Mouse (Mus musculus): Measurements from ENCODE around the gene Ctxn2. TPM values are rescaled to one million over a fixed set of nuclear protein-coding genes. Genes with fewer than 3 reads are reported as not detected.
"Not testable (repeated sequence)": the region's sequence is repeated elsewhere in the genome, so short reads cannot be mapped to it uniquely, and the experiment has no call there.

Gene Ctxn2
- polyA plus RNA-seq (2015; fragmentation: Nextera tagmentation; extraction: Ambion mirVana), result not detected in 2 replicates

DNA sequence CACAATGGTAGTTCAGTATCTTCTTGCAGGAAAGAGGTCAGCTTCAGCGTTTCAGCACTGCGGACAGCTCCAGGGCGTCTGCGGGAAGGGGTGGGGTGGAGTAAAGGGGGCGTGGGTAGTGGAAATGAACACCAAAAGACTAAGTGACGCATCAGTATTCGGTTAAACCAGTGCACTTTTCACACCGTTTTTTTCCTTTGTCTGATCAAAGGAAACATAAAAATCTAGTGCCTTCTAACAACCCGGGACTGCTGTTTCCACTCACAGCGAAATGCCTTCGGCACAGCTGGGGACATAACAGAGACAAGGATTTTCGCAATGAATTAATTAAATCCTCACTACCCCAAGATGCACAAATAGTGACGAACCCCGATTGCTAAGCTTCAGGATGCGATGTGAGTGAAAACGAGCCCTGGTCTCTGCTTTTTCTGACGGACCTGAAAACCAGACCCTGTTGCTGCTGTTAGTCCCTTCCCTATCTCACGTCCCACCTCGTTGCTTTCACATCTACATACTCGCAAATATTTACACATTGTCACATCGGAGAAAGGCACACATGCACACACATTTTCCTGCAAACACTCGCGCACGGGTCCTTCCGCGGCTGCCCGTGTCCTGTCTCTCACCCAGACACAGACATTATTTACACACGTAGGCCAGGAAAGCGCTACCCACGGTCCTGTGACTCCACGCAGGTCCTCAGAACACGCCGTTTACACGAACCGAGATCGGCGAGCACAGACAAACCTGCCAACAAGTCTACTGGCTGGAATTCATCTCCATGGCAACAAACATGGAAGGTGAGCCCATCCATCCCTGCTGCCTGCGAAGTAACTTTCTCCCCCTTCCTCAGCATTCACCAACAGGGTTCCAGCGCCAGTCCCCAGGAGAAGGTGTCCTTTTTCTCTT, at the start of gene Ctxn2:
Ctxn2 (plus strand) TSS at position 790 of the 909 bp plus-strand sequence.
- H3K9ac ChIP-seq, result no peak within 1 kb of the TSS
- H3K4me2 ChIP-seq, result peak within 1 kb of the TSS; percentile 76
- H3K27ac ChIP-seq, result no peak within 1 kb of the TSS
- H3K9me3 ChIP-seq (replicated peaks), result no peaks in the 10 kb centered on the region
- ATAC-seq (replicated peaks; ENCODE audit: insufficient number of reproducible peaks, insufficient read depth, low FRiP score, low read depth), result no peak
- peak within 1 kb of the TSS; percentile 40 for H3K4me3 ChIP-seq
- WGBS, result 2% methylated on average over 39 of the region's 39 CpGs
- no peaks in the 10 kb centered on the region; the same call in 1 of the 2 replicates for H3K27me3 ChIP-seq
- H3K4me1 ChIP-seq (replicated peaks), result peaks cover 7% of the 10 kb centered on the region
- no peaks in the 10 kb centered on the region for H3K36me3 ChIP-seq

DNA sequence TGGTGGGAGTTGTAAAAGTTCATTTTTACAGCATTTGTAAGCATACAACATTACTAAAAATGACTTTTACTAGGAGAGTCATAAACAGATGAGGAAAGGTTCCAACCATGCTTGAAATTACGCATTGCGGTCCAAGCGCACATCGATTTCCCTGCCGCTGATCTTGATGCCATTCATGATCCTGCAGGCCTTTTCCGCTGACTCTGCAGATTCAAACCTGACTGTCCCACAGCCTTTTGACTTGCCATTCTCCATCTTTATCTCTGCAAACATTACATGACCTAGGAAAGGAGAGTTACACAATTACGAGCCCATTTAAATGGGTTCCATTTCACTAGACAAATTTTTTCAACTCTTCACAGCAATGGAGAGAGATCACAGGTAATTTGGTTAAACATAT, 47.7 kb upstream of the Ctxn2 start:
- no peaks in the 10 kb centered on the region for H3K9me3 ChIP-seq (replicated peaks)
- H3K36me3 ChIP-seq, result peaks cover 20% of the 10 kb centered on the region; the same call in 1 of the 2 replicates
- no peak overlapping the region for H3K27ac ChIP-seq
- no peak overlapping the region for H3K4me3 ChIP-seq
- no peak for ATAC-seq (replicated peaks; ENCODE audit: insufficient number of reproducible peaks, insufficient read depth, low FRiP score, low read depth)
- H3K27me3 ChIP-seq, result no peaks in the 10 kb centered on the region
- no peak overlapping the region for H3K9ac ChIP-seq
- H3K4me1 ChIP-seq (replicated peaks), result no peaks in the 10 kb centered on the region
- 96% methylated on average over 7 of the region's 7 CpGs for WGBS
- H3K4me2 ChIP-seq, result no peak overlapping the region

DNA sequence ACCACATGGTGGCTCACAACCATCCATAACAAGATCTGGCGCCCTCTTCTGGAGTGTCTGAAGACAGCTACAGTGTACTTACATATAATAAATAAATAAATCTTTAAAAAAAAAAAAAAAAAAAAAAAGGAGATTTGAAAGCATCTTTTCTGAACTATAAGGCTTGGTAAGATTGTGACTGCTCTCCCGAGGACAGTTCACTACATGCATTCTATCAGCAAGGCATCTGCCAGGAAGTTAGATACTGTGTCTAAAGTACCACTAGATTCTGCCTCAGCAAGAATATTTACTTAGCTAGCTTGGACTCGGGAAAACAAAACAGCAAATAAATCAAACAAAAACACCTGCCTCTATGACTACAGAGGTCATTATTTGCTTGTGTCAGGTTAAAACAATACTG, 44.4 kb upstream of the Ctxn2 start:
- H3K27ac ChIP-seq; H3K27me3 ChIP-seq; H3K4me3 ChIP-seq; ATAC-seq (replicated peaks; ENCODE audit: insufficient number of reproducible peaks, insufficient read depth, low FRiP score, low read depth); H3K9me3 ChIP-seq (replicated peaks); H3K4me1 ChIP-seq (replicated peaks); H3K4me2 ChIP-seq; H3K9ac ChIP-seq: not testable (repeated sequence)
- H3K36me3 ChIP-seq, result peaks cover 33% of the 10 kb centered on the region
- WGBS, result 79% methylated on average over 3 of the region's 3 CpGs

GRCm38 (mm10) chr2:125104491-125104890, 32.0 kb upstream of the Ctxn2 start:
- not testable (repeated sequence) for H3K4me3 ChIP-seq; H3K4me2 ChIP-seq; H3K9ac ChIP-seq; ATAC-seq (replicated peaks; ENCODE audit: insufficient number of reproducible peaks, insufficient read depth, low FRiP score, low read depth); H3K27me3 ChIP-seq; H3K27ac ChIP-seq; H3K9me3 ChIP-seq (replicated peaks); H3K4me1 ChIP-seq (replicated peaks)
- H3K36me3 ChIP-seq, result peaks cover 46% of the 10 kb centered on the region
- 96% methylated on average over 13 of the region's 13 CpGs for WGBS

GRCm38 (mm10) chr2:125106536-125106935, 30.0 kb upstream of the Ctxn2 start:
- peaks cover 44% of the 10 kb centered on the region for H3K36me3 ChIP-seq
- not testable (repeated sequence) for H3K4me3 ChIP-seq; H3K4me2 ChIP-seq; H3K9ac ChIP-seq; H3K27me3 ChIP-seq; ATAC-seq (replicated peaks; ENCODE audit: insufficient number of reproducible peaks, insufficient read depth, low FRiP score, low read depth); H3K4me1 ChIP-seq (replicated peaks); H3K27ac ChIP-seq; H3K9me3 ChIP-seq (replicated peaks)
- 97% methylated on average over 4 of the region's 4 CpGs for WGBS

GRCm38 (mm10) chr2:125119381-125120110, 16.9 kb upstream of the Ctxn2 start:
- H3K4me2 ChIP-seq, result no peak overlapping the region
- H3K27ac ChIP-seq, result no peak overlapping the region
- H3K9ac ChIP-seq, result no peak overlapping the region
- H3K36me3 ChIP-seq, result peaks cover 9% of the 10 kb centered on the region
- no peak for ATAC-seq (replicated peaks; ENCODE audit: insufficient number of reproducible peaks, insufficient read depth, low FRiP score, low read depth)
- H3K27me3 ChIP-seq, result no peaks in the 10 kb centered on the region
- H3K9me3 ChIP-seq (replicated peaks), result no peaks in the 10 kb centered on the region
- WGBS, result 70% methylated on average over 6 of the region's 6 CpGs
- peaks cover 28% of the 10 kb centered on the region for H3K4me1 ChIP-seq (replicated peaks)
- H3K4me3 ChIP-seq, result no peak overlapping the region

DNA sequence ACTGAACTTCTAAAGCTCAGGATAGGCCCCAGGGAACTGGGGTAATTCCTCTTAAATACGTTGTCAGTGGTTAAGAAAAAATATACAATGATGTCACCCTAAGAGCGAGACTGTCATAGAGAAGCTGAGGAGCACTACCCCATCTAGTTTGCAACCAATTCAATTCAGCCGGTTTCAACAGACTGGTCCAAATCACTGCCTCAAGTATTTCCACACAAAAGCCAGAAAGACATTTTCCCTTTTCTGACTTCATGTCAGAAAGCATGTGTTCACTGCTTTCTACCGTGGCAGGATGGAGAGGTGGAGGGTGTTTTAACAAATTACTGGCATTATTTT, 14.2 kb upstream of the Ctxn2 start:
- Histone ChIP-seq H3K27me3 (no peaks in the 10 kb centered on the region), H3K36me3 (no peaks in the 10 kb centered on the region), H3K9ac (peak overlapping the region; percentile 93), H3K4me3 (peak overlapping the region; percentile 85), H3K4me1 (replicated peaks) (peaks cover 28% of the 10 kb centered on the region), H3K4me2 (peak overlapping the region; percentile 69), H3K9me3 (replicated peaks) (no peaks in the 10 kb centered on the region), H3K27ac (peak overlapping the region; percentile 85)
- WGBS, result 8% methylated on average over 4 of the region's 4 CpGs
- ATAC-seq (replicated peaks; ENCODE audit: insufficient number of reproducible peaks, insufficient read depth, low FRiP score, low read depth), result no peak

- Histone ChIP-seq H3K27me3 (no peaks in the 10 kb centered on the region), H3K4me2 (peak overlapping the region; percentile 69), H3K4me3 (peak overlapping the region; percentile 85), H3K36me3 (no peaks in the 10 kb centered on the region), H3K9ac (peak overlapping the region; percentile 93), H3K27ac (peak overlapping the region; percentile 85), H3K4me1 (replicated peaks) (peaks cover 28% of the 10 kb centered on the region), H3K9me3 (replicated peaks) (no peaks in the 10 kb centered on the region)
- under 1% methylated on average over 44 of the region's 59 CpGs for WGBS
- ATAC-seq (replicated peaks; ENCODE audit: insufficient number of reproducible peaks, insufficient read depth, low FRiP score, low read depth), result peak; percentile 76
These were observed 13.6 kb upstream of the Ctxn2 start for GRCm38 (mm10) chr2:125122624-125123476.

DNA sequence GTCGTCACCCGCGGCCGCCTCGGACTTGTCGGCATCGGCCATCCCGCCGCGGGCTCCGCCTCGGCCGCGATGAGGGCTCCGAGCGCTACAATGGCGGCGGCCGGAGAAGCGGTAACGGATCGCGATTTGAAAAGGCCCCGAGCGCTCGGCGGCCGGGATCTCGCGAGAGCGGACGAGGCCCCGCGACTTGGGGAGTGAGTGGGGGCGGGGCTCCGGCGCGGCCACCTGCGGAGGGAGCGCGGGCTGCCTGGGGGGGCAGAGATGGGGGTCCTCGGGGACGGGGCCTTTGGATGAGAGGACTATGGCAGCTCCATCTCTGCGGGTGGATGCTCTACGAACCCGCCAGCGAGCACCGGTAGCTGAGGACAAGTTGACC, 13.0 kb upstream of the Ctxn2 start, which contains the start of gene Myef2:
Myef2 (minus strand) TSS at position 185 of the 376 bp plus-strand sequence.
- Histone ChIP-seq H3K9ac (peak within 1 kb of the TSS; percentile 93), H3K9me3 (replicated peaks) (no peaks in the 10 kb centered on the region), H3K4me3 (peak within 1 kb of the TSS; percentile 85), H3K4me2 (peak within 1 kb of the TSS; percentile 69), H3K27ac (peak within 1 kb of the TSS; percentile 85), H3K4me1 (replicated peaks) (peaks cover 28% of the 10 kb centered on the region), H3K27me3 (no peaks in the 10 kb centered on the region), H3K36me3 (no peaks in the 10 kb centered on the region)
- ATAC-seq (replicated peaks; ENCODE audit: insufficient number of reproducible peaks, insufficient read depth, low FRiP score, low read depth), result peak; percentile 82
- WGBS, result under 1% methylated on average over 41 of the region's 48 CpGs

DNA sequence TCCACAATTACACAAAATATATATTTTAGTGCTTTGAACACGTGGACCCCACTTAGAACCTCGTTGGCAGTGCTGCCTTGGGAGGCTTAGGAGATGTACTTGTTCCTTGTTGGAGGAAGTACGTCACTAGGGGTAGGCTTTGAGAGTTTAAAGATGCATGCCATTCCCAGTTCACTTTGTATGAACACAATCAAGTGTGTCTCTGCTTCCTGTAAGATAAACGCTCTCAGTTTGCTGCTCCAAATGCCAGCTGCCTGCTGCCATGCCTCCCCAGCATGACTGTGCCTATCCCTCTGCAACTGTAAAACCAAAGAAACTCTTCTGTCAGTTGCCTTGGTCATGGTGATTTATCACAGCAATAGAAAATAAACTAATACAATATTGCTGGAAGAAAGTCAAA, 10.7 kb upstream of the Ctxn2 start:
- Histone ChIP-seq H3K27ac (no peak overlapping the region), H3K4me1 (replicated peaks) (peaks cover 16% of the 10 kb centered on the region), H3K27me3 (no peaks in the 10 kb centered on the region), H3K36me3 (no peaks in the 10 kb centered on the region), H3K9me3 (replicated peaks) (no peaks in the 10 kb centered on the region), H3K9ac (no peak overlapping the region), H3K4me3 (no peak overlapping the region), H3K4me2 (no peak overlapping the region)
- ATAC-seq (replicated peaks; ENCODE audit: insufficient number of reproducible peaks, insufficient read depth, low FRiP score, low read depth), result no peak
- 32% methylated on average over 4 of the region's 4 CpGs for WGBS

DNA sequence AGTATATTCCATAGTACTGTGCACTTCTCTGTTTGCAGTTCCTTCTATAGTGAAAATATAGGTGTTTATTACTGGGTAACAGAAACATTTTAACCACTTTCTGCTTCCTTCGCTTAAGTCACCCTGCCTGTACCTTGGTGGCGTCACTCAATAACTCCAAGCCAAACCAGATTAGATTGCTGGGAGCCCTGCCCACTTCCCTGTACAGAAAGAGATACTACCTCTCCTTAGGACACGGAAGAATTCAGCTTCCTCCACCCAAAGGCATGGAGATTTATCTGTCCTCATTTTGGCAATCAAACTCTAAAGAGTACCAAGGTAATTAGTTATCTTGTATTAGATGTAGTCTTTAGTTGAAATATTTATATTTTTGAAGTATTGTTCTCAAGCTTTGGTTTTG, 9.7 kb upstream of the Ctxn2 start:
- Histone ChIP-seq H3K27ac (no peak overlapping the region), H3K4me1 (replicated peaks) (peaks cover 8% of the 10 kb centered on the region), H3K36me3 (no peaks in the 10 kb centered on the region), H3K4me2 (no peak overlapping the region), H3K9me3 (replicated peaks) (no peaks in the 10 kb centered on the region), H3K4me3 (no peak overlapping the region), H3K9ac (no peak overlapping the region), H3K27me3 (no peaks in the 10 kb centered on the region)
- 36% methylated on average over 3 of the region's 3 CpGs for WGBS
- ATAC-seq (replicated peaks; ENCODE audit: insufficient number of reproducible peaks, insufficient read depth, low FRiP score, low read depth), result no peak
